Mouse (Mus musculus): Measurements from ENCODE around the gene Bfar. TPM values are rescaled to one million over a fixed set of nuclear protein-coding genes. Genes with fewer than 3 reads are reported as not detected.
A peak's percentile ranks its signal among the peaks of the same experiment; 100 is the strongest.
"Not testable (repeated sequence)": the region's sequence is repeated elsewhere in the genome, so short reads cannot be mapped to it uniquely, and the experiment has no call there.

Gene Bfar
- total RNA-seq, 2 experiments from 2014 or later, result 50.5 to 54.8 TPM

DNA sequence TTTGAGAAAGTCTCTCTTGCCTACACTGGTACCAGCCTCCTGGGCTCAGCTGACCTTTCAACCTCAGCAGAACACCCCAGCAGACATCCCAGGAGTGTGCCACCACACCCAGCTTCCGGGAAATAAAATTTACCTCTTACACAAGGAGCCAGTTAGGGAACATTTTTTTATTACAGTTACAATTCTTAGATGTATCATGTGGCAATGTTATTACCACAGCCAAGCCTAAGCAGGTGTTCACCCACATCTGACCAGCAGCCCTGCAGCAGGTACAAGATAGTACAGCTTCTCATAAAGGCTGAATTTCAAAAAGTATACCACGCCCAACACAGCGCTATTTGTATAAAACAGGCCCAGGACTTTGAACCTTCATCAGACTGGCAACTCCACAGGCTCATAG is 43.3 kb downstream of the Bfar start:
- intact Hi-C loops (cut with DNase I), result no loop called here
- no peak for DNase-seq

DNA sequence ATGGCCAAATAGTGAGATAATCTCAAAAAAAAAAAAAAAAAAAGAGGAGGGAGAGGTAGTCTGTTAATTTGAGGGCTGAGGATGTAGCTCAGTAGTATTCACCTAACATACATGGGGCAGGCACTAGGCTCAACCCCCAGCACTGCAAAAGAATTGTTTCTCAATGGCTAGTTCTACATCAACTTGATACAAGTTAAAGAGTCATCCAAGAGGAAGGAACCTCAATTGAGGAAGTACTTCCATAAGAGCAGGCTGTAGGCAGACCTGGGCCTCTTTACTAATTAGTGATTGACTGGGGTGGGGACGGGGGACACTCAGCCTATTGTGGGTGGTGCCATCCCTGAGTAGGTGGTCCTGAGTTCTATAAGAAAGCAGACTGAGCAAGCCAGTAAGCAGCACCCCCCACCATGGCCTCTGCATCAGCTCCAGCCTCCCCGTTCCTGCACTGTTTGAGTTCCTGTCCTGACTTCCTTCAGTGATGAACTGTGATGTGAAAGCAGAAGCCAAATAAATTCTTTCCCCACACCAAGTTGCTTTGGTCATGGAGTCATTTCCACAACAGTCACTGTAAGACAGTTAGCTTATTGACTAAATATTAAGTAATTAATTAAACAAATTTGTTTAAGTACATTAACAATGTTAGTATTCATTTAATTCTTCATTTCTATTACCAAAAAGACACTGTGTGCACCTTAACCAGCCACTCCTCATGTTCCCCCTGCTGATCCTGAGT is 45.3 kb downstream of the Bfar start:
- intact Hi-C loops (cut with DNase I), result no loop called here
- no peak for DNase-seq

DNA sequence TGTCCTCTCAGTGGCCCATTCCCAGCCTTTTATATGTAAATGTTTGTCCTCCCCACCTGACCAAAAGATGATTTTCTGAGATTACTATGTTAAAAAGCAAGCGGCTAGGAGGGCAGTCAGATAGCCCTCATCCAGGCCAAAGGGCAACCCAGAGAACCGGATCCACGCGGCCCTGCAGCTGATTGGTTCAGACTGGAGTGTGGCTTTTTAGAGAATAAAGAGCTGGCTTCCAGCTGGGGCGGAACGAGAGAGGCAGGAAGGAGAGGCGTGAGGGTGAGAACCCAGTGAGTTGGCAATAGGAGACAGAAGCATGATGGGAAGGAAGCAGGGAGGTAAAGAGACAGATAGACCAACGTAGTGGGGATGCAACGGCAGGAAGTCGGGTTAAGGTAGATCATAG is 51.3 kb downstream of the Bfar start:
- DNase-seq, result no peak
- intact Hi-C loops (cut with DNase I), result no loop called here

DNA sequence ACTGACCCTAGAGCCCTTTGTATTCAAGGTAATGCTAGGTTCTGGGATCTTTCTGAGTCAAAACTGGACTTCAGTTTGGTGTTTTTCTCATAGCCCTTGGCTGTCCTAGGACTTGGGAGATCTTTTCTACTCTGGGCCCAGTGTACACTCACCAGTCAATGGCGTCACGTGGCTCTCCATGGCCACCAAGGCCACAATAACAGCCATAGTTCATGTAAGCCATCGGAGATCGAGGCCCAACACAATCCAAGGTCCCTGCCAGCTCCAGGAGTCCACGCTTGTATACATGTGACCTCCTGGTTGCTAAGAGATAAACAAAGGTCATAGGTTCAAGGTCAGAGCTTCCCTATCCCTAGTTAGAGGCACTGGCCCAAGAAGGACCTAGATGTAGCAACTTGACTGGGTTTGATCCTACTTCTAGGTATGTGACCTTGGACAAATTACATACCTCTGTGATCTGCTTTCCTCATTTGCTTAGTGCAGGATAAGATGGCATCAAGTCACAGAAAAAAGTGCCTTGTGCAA is 56.2 kb downstream of the Bfar start:
- no peak for DNase-seq

DNA sequence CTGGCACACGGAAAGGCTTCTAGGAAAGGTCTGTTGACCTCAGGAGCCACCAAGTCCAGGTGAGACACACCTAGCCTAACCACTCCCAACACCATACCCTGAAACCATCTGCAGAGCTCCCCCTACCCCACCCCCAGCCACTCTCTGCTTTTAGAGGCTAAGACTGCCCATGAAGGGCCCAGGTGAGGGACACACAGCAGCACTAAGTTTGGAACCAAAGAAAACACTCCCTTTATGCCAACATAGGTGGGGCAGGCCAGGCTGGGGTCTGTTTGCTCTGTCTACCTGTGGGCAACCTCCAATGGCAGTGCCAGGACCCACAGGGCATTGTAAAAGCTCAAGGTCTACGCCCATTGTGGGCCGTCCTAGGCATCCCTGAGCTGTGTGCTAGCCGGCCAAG is 57.8 kb downstream of the Bfar start:
- no peak for DNase-seq
- intact Hi-C loops (cut with DNase I), result no loop called here

More for the DNA sequence above, 56.2 kb downstream of the Bfar start:
- intact Hi-C loops (cut with DNase I), result no loop called here

DNA sequence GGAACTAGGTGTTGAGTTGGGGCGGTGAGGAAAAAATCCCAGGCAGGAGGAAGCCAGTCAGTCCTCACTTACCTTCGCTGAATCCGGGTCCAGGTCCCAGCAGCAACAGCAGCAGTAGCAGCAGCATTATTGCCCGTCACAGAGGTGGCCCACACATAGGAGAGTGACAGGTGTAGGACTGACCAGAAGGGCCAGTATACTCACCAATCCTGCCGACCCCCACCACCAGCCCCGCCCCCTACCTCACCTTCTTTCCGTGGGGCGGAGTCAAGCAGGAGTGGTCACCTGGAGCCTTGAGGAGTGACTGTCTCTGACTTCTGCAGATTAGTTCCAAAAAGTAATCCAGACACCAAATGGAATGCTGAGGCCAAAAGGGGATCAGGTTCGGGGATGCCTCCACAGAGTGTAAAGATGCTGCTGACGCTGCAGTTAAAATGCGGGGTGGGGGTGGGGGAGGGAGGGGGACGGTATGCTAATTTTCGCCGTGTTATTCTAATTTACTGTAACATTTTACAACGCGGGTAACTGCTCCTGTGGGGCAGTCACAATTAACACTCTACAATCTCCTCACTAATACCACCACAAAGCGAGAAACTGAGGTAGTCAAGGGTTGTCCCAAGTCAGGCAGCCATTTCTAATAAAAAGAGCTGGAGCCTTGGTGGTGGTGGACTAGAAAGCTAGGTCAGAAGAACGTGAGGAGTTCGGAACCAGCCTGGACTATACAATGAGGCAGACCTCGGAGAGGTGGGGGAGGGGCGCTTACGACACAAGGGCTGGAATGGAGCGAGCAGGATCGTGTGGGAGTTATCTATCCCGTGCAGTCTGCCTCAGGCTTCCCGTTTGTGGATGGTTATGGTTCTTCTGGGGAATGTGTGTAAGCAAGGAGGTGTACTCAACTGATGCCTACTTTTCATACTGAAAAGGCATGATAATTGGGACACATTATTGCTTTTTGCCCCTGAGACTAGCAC is 58.9 kb downstream of the Bfar start, which contains the start of gene Pla2g10:
Pla2g10 (minus strand) TSS at position 699 of the 971 bp plus-strand sequence.
- no peak for DNase-seq
- intact Hi-C loops (cut with DNase I), result loop anchor here (5.0 to 10.0 kb wide), 2 partner anchors 283 to 616 kb away; no protein-coding TSS in a partner anchor

DNA sequence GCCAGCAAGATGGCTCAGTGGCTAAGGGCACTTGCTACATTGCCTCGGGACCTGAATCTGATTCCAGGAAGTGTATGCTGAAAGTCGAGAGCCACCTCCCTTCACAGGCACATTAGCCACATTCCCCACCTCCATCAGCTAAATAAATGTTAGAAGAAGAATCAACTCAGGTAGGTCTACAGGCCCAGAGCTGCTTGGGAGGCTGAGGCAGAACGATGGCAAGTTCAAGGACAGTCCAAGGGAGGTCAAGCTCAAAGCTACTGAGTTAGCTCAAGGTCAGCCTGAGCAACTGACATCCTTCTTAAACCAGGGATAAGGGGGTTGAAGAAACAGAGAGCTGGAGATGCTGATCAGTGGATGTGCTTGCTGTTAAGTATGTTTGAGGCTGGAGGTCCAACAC is 61.1 kb downstream of the Bfar start:
- intact Hi-C loops (cut with DNase I), result loop anchor here (2.0 to 10.0 kb wide), 3 partner anchors 200 to 618 kb away; no protein-coding TSS in a partner anchor
- no peak for DNase-seq

DNA sequence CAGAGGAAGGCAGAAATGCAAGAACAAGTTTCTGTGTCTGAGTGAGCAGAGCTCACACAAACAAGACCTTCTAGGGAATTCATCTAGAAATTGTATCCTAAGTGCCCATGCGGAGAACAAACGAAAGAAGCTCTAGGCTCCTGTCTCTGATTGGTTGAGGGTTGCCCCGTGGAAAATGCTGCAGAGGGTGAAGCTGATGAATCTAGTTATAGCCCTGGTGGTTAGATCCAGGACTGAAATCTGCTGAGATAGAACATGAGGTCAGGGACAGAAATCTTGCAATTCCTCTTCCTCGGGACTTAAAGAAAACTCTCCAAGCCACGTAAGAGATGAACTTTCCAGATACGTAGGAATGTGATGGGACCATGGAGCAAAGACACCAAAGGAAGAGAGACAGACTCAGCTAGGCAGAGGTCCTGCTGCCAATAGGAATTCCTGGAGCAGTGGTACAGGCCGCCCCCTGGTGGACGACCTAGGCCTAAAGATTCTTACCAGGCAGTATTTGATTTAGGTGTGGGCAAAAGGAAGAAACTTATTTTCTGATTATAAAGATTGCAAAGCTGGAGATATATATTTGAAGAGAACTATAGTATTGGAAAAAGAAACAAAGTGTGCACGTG is 62.0 kb downstream of the Bfar start:
- intact Hi-C loops (cut with DNase I), result loop anchor here (2.0 to 10.0 kb wide), 3 partner anchors 201 to 619 kb away; no protein-coding TSS in a partner anchor

DNA sequence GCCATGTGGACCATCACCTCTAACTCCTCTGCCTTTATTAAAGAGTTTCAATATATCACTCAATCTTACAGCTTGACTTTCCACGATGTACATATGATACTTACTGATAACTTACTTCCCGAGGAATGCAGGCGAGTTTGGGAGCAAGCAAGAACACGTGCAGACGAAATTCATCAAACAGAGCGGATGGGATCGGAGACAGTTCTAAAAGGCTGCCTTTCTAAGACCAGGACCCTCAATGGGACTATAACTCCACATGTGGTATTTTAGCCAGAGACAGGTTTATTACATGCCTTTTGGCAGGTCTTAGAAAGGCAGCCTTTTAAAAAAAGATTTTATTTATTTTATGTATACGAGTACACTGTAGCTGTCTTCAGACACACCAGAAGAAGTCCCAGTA is 64.3 kb downstream of the Bfar start:
- intact Hi-C loops (cut with DNase I), result loop anchor here (10.0 kb wide), 1 partner anchor 621 kb away; no protein-coding TSS in a partner anchor
- DNase-seq, result no peak

More for the DNA sequence above, 62.0 kb downstream of the Bfar start:
- DNase-seq, result peak; percentile 73 to 82

DNA sequence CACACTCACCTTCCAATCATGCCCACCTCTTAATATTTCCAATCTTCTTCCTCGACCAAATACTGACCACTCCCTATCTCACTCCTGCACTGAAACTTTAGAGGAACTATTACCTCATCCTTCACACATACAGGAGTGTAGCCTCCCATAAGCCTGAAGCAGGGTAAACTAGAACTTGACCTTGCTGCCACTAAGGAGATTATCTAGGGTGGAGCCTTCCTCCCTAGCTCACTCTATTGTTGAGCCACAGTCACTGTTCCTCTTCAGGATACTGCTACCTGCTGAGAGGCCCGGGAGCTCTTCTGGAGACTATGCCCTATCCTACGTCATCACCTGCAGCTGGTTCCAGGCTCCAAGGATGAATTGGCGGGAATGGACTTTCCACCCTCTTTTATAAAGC is 67.4 kb downstream of the Bfar start:
- DNase-seq, result not testable (repeated sequence)
- intact Hi-C loops (cut with DNase I), result loop anchor here (10.0 kb wide), 1 partner anchor 624 kb away; no protein-coding TSS in a partner anchor

DNA sequence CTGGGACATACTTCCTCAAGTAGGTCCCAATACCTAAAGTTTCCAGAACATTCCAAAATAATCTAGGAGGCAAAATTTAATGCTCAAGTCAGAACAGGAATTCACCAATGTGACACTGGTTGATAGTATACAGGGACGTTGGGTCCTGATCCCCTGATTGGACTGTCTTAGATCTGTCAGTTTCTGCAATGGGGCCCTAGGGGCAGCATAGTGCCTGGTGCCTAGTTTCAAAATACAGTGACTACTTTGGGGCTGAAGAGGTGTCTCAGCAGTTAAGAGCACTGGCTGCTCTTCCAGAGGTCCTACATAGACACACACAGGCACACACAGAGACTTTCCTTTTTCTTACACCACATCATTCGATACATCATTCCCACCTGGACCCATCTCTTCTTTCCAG is 69.2 kb downstream of the Bfar start:
- no peak for DNase-seq
- intact Hi-C loops (cut with DNase I), result no loop called here

DNA sequence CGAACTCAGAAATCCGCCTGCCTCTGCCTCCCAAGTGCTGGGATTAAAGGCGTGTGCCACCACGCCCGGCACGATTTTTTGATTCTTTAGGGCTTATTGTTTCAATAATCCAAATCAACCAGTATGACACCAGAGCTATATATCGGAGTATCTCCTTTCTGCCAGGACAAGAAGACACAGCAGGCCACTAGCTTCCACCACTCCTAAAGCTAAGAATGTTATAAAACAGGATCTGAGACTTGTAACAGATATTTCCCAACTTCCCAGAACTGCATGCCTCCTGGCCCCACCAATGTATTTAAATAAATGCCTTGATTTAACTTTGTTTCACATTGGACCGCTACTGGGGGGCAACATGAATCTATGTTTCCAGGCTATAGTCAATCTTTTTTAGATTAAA is 76.0 kb downstream of the Bfar start:
- intact Hi-C loops (cut with DNase I), result no loop called here

DNA sequence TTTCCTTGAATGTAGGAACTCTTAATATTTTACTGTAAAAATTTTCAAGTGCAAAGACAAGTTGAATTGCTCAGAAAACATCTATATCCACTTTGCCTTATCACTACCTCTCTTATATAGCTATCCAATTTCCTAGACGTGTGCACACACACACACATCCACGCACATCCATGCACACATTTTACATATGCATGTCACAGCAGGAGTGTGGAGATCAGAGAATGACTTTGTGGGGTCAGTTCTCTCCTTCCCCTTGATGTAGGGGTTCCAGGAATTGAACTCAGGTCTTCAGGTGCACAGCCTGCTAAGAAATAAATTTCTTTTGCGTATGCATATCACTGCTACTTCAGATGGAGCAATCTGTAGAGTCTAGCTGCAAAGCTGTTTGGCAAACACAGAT is 76.5 kb downstream of the Bfar start:
- intact Hi-C loops (cut with DNase I), result no loop called here

More for the DNA sequence above, 76.0 kb downstream of the Bfar start:
- no peak for DNase-seq

DNA sequence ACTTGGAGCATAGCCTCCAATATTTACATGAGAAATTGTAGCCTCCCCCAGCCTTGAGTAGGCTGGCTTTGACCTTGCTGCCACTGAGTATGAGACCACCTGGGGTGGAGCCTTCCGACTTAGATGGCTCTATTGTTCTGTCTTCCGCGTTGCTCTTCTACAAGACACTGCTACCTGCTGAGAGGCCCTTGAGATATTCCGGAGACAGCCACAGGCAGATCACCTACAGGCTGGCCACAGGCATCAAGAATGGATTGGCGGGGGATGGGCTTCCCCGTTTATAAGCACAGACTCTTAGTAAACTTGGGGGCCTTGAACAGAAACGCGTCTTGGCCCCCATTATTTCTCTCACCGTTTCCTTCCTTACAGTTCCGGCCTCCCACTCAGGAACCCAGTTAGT is 77.2 kb downstream of the Bfar start:
- DNase-seq; intact Hi-C loops (cut with DNase I): not testable (repeated sequence)

More for the DNA sequence above, 76.5 kb downstream of the Bfar start:
- no peak for DNase-seq

DNA sequence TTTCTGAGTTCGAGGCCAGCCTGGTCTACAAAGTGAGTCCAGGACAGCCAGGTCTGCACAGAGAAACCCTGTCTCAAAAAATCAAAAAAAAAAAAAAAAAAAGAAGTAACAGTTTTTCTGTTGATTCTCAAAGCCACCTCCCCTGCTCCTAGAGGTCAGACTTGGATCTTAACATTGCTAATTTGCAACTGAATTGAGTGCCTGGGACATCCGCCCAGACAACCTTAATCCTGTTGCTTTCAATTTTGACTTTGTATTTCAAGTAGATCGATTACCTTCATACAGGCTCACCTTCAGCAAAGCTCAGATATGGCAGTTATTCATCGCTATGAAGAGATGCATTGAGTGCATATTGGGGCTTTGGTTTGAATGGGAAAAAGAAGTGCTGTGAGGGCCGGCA is 77.6 kb downstream of the Bfar start:
- DNase-seq, result no peak
- intact Hi-C loops (cut with DNase I), result no loop called here

DNA sequence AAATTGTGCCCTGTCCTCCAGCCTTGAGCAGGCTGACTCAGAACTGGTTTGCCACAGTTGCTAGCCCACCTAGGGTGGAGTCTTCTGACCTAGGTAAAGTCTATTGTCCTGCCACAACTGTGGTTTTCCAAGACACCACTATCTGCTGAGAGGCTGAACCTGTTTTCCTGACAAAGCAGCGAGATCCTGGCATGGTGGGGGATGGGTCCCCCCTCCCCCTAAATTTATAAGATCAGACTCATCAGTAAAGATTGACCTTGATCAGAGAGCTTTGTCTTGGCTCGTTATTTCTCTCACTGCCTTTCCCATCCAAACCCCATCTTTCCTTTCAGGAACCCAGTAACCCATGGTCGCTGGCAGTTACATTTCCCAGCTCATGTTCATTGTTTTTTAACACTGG is 78.3 kb downstream of the Bfar start:
- intact Hi-C loops (cut with DNase I), result loop anchor here (5.0 kb wide), 1 partner anchor 83 kb away; the partner anchor contains the start of gene Parn
- no peak for DNase-seq

DNA sequence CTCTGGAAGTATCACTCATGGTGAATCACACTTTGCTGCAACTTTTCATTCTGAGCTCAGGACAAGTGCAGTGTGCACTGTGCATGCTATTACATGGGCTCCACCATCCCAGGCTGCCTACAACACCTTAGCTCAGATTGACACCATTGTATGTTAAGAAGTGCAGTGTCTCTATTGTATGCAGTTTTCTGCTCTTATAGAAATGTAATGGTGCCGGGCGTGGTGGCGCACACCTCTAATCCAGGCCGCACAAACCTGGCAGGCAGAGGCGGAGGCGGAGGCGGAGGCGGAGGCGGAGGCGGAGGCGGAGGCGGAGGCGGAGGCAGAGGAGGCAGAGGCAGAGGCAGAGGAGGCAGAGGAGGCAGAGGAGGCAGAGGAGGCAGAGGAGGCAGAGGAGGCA is 79.0 kb downstream of the Bfar start:
- no peak for DNase-seq
- intact Hi-C loops (cut with DNase I), result loop anchor here (5.0 kb wide), 1 partner anchor 83 kb away; the partner anchor contains the start of gene Parn
